ENCODE assay signal across 13 mouse cellular contexts in genomic region chr5:114045134-114045533, GRCm38 (mm10).
DNase-seq lines count a peak whose midpoint lies in the region; TF ChIP-seq lines count a peak whose summit lies in the region.
"Had no signal": no experiment of that assay in that cellular context is flagged by ENCODE, and none has a peak within 500 bp of the region (broad histone marks: within the 10 kb centered on the region; RNA-seq: fewer than 3 reads in every experiment).

No protein-coding gene starts in this region.

- H3K27me3 ChIP-seq in E14TG2a.4 (ENCODE audit: insufficient read depth, low read length) = no peaks in the 10 kb centered on the region; the same call in 1 of the 2 replicates
- H3K27me3 ChIP-seq: forebrain, embryonic 13.5 days; stomach, embryonic 15.5 days had no signal

- H3K9me3 ChIP-seq in E14TG2a.4 (ENCODE audit: low read length) = no peaks in the 10 kb centered on the region
- H3K9me3 ChIP-seq: forebrain, embryonic 13.5 days; heart, embryonic 10.5 days; limb, embryonic 13.5 days; stomach, embryonic 15.5 days had no signal

- peak; percentile 44 for DNase-seq in kidney, postnatal 10 days
- DNase-seq in kidney, adult 8-10 months = no peak
- DNase-seq in A20 (ENCODE audit: low read depth, low spot score) = peak; percentile 41
- DNase-seq in embryo, embryonic 11 days = peak; percentile 28
- DNase-seq in ovary, postnatal 10 days (ENCODE audit: low spot score) = no peak
- no peak for DNase-seq in T-cell, adult 2 months (ENCODE audit: low spot score)
- DNase-seq: cerebellum, postnatal 36 days; kidney, postnatal 4 days had no signal

- H3K36me3 ChIP-seq in E14TG2a.4 (ENCODE audit: insufficient read depth, low read length) = no peaks in the 10 kb centered on the region
- H3K36me3 ChIP-seq: heart, embryonic 10.5 days; limb, embryonic 13.5 days; stomach, embryonic 15.5 days had no signal

- peak; percentile 38 for TF ChIP-seq CTCF in E14TG2a.4 (conservative IDR thresholded peaks at IDR 0.05; ENCODE audit: low read length)

- H3K4me3 ChIP-seq in E14TG2a.4 (replicated peaks; ENCODE audit: low read length) = no peak overlapping the region
- H3K4me3 ChIP-seq: forebrain, embryonic 13.5 days; heart, embryonic 10.5 days; limb, embryonic 13.5 days; stomach, embryonic 15.5 days had no signal

- H3K4me1 ChIP-seq in E14TG2a.4 (replicated peaks; ENCODE audit: low read depth, low read length) = peaks cover 31% of the 10 kb centered on the region
- H3K4me1 ChIP-seq: stomach, embryonic 15.5 days had no signal

Comparison
In these comparisons a context has a peak if more than half of its experiments do, and no peak if none do; other contexts are left out.
1. DNase-seq: peak in kidney, postnatal 10 days (single experiment), A20 (single experiment) and embryo, embryonic 11 days (single experiment); none in kidney, adult 8-10 months (0 of 2), ovary, postnatal 10 days (single experiment) and T-cell, adult 2 months (single experiment).